Mouse (Mus musculus): ENCODE data around the gene Lhfpl5. TPM values are rescaled to one million over a fixed set of nuclear protein-coding genes. Genes with fewer than 3 reads are reported as not detected.

Lhfpl5 gene
- polyA plus RNA-seq, 1 experiment from 2014 or later: 0.39 TPM

- H3K27ac ChIP-seq: no peak overlapping the region
- H3K4me3 ChIP-seq: no peak overlapping the region
- H3K36me3 ChIP-seq: peaks cover 4% of the 10 kb centered on the region; the same call in 1 of the 2 replicates
- H3K9me3 ChIP-seq (replicated peaks): no peaks in the 10 kb centered on the region
- 0 out of 2 replicates have a peak, but pooled peaks cover under 1% of the 10 kb centered on the region for H3K27me3 ChIP-seq (ENCODE audit: low read depth, poor library complexity, severe bottlenecking)
- 62% methylated on average over 2 of the region's 2 CpGs for WGBS
- H3K4me1 ChIP-seq: peaks cover 5% of the 10 kb centered on the region; the same call in 1 of the 2 replicates
- DNase-seq (ENCODE audit: low spot score): no peak
Measured at GRCm38 (mm10) chr17:28581056-28581455, 5.6 kb downstream of the Lhfpl5 start.

- Histone ChIP-seq H3K27ac (no peak overlapping the region), H3K36me3 (peaks cover 55% of the 10 kb centered on the region), H3K4me1 (no peaks in the 10 kb centered on the region), H3K9me3 (replicated peaks) (no peaks in the 10 kb centered on the region), H3K27me3 (ENCODE audit: low read depth, poor library complexity, severe bottlenecking) (no peaks in the 10 kb centered on the region), H3K4me3 (no peak overlapping the region)
- WGBS: 76% methylated on average over 3 of the region's 3 CpGs
- DNase-seq (ENCODE audit: low spot score): no peak
Measured at GRCm38 (mm10) chr17:28586509-28586908, 11.1 kb downstream of the Lhfpl5 start.

- Histone ChIP-seq H3K36me3 (peaks cover 76% of the 10 kb centered on the region), H3K9me3 (replicated peaks) (no peaks in the 10 kb centered on the region), H3K27ac (no peak overlapping the region), H3K27me3 (ENCODE audit: low read depth, poor library complexity, severe bottlenecking) (no peaks in the 10 kb centered on the region), H3K4me3 (no peak overlapping the region), H3K4me1 (no peaks in the 10 kb centered on the region)
- DNase-seq (ENCODE audit: low spot score): no peak
- whole genome bisulfite sequencing: 95% methylated on average over 2 of the region's 2 CpGs
Measured at GRCm38 (mm10) chr17:28588591-28588990, 13.2 kb downstream of the Lhfpl5 start.

- 90% methylated on average over 3 of the region's 3 CpGs for WGBS
- Histone ChIP-seq H3K27ac (no peak overlapping the region), H3K9me3 (replicated peaks) (no peaks in the 10 kb centered on the region), H3K27me3 (ENCODE audit: low read depth, poor library complexity, severe bottlenecking) (no peaks in the 10 kb centered on the region), H3K36me3 (peaks cover 93% of the 10 kb centered on the region), H3K4me3 (no peak overlapping the region), H3K4me1 (no peaks in the 10 kb centered on the region)
- DNase-seq (ENCODE audit: low spot score): no peak
Measured at GRCm38 (mm10) chr17:28590596-28590995, 15.2 kb downstream of the Lhfpl5 start.

GRCm38 (mm10) chr17:28591476-28591875 lies 16.0 kb downstream of the Lhfpl5 start:
- Histone ChIP-seq H3K4me3 (no peak overlapping the region), H3K27me3 (ENCODE audit: low read depth, poor library complexity, severe bottlenecking) (no peaks in the 10 kb centered on the region), H3K27ac (no peak overlapping the region), H3K9me3 (replicated peaks) (no peaks in the 10 kb centered on the region), H3K36me3 (peaks cover 95% of the 10 kb centered on the region), H3K4me1 (no peaks in the 10 kb centered on the region)
- no peak for DNase-seq (ENCODE audit: low spot score)
- 91% methylated on average over 5 of the region's 5 CpGs for WGBS

GRCm38 (mm10) chr17:28592998-28593397 lies 17.6 kb downstream of the Lhfpl5 start:
- 25% methylated on average over 4 of the region's 4 CpGs for WGBS
- no peaks in the 10 kb centered on the region for H3K9me3 ChIP-seq (replicated peaks)
- H3K4me3 ChIP-seq: no peak overlapping the region
- H3K36me3 ChIP-seq: peaks cover 95% of the 10 kb centered on the region
- H3K4me1 ChIP-seq: no peaks in the 10 kb centered on the region
- H3K27me3 ChIP-seq (ENCODE audit: low read depth, poor library complexity, severe bottlenecking): no peaks in the 10 kb centered on the region
- DNase-seq (ENCODE audit: low spot score): peak; percentile 88
- H3K27ac ChIP-seq: no peak overlapping the region

GRCm38 (mm10) chr17:28593965-28594364 lies 18.5 kb downstream of the Lhfpl5 start:
- Histone ChIP-seq H3K9me3 (replicated peaks) (no peaks in the 10 kb centered on the region), H3K4me3 (no peak overlapping the region), H3K36me3 (peaks cover 95% of the 10 kb centered on the region), H3K27ac (no peak overlapping the region), H3K4me1 (no peaks in the 10 kb centered on the region), H3K27me3 (ENCODE audit: low read depth, poor library complexity, severe bottlenecking) (no peaks in the 10 kb centered on the region)
- 74% methylated on average over 4 of the region's 4 CpGs for WGBS
- no peak for DNase-seq (ENCODE audit: low spot score)

GRCm38 (mm10) chr17:28600780-28601179 lies 25.3 kb downstream of the Lhfpl5 start:
- 91% methylated on average over 5 of the region's 5 CpGs for WGBS
- H3K4me1 ChIP-seq: no peaks in the 10 kb centered on the region
- DNase-seq (ENCODE audit: low spot score): no peak
- no peaks in the 10 kb centered on the region for H3K9me3 ChIP-seq (replicated peaks)
- peaks cover 98% of the 10 kb centered on the region for H3K36me3 ChIP-seq
- no peaks in the 10 kb centered on the region for H3K27me3 ChIP-seq (ENCODE audit: low read depth, poor library complexity, severe bottlenecking)
- no peak overlapping the region for H3K27ac ChIP-seq
- H3K4me3 ChIP-seq: no peak overlapping the region

- H3K36me3 ChIP-seq: peaks cover 98% of the 10 kb centered on the region
- H3K27me3 ChIP-seq (ENCODE audit: low read depth, poor library complexity, severe bottlenecking): no peaks in the 10 kb centered on the region
- no peak for DNase-seq (ENCODE audit: low spot score)
- 92% methylated on average over 9 of the region's 9 CpGs for WGBS
- H3K27ac ChIP-seq: no peak overlapping the region
- no peak overlapping the region for H3K4me3 ChIP-seq
- no peaks in the 10 kb centered on the region for H3K9me3 ChIP-seq (replicated peaks)
- no peaks in the 10 kb centered on the region for H3K4me1 ChIP-seq
Measured at GRCm38 (mm10) chr17:28601557-28602250, 26.3 kb downstream of the Lhfpl5 start.

GRCm38 (mm10) chr17:28609543-28609942 lies 34.1 kb downstream of the Lhfpl5 start:
- 90% methylated on average over 3 of the region's 3 CpGs for WGBS

GRCm38 (mm10) chr17:28612603-28613002 lies 37.2 kb downstream of the Lhfpl5 start:
- Histone ChIP-seq H3K9me3 (replicated peaks) (no peaks in the 10 kb centered on the region), H3K36me3 (peaks cover 64% of the 10 kb centered on the region), H3K4me1 (no peaks in the 10 kb centered on the region), H3K4me3 (no peak overlapping the region), H3K27ac (no peak overlapping the region), H3K27me3 (ENCODE audit: low read depth, poor library complexity, severe bottlenecking) (no peaks in the 10 kb centered on the region)
- DNase-seq (ENCODE audit: low spot score): no peak
- 88% methylated on average over 2 of the region's 2 CpGs for WGBS

More at GRCm38 (mm10) chr17:28609543-28609942, 34.1 kb downstream of the Lhfpl5 start:
- peaks cover 69% of the 10 kb centered on the region for H3K36me3 ChIP-seq
- no peaks in the 10 kb centered on the region for H3K4me1 ChIP-seq
- no peak overlapping the region for H3K27ac ChIP-seq
- no peaks in the 10 kb centered on the region for H3K9me3 ChIP-seq (replicated peaks)
- no peak overlapping the region for H3K4me3 ChIP-seq
- no peak for DNase-seq (ENCODE audit: low spot score)
- no peaks in the 10 kb centered on the region for H3K27me3 ChIP-seq (ENCODE audit: low read depth, poor library complexity, severe bottlenecking)

GRCm38 (mm10) chr17:28613096-28613495 lies 37.7 kb downstream of the Lhfpl5 start:
- Histone ChIP-seq H3K9me3 (replicated peaks) (no peaks in the 10 kb centered on the region), H3K27ac (no peak overlapping the region), H3K4me3 (no peak overlapping the region), H3K36me3 (peaks cover 64% of the 10 kb centered on the region), H3K4me1 (peaks cover 2% of the 10 kb centered on the region; the same call in 1 of the 2 replicates), H3K27me3 (ENCODE audit: low read depth, poor library complexity, severe bottlenecking) (no peaks in the 10 kb centered on the region)
- WGBS: 91% methylated on average over 6 of the region's 6 CpGs
- DNase-seq (ENCODE audit: low spot score): no peak

GRCm38 (mm10) chr17:28615332-28615731 lies 39.9 kb downstream of the Lhfpl5 start:
- H3K9me3 ChIP-seq (replicated peaks): no peaks in the 10 kb centered on the region
- no peaks in the 10 kb centered on the region for H3K27me3 ChIP-seq (ENCODE audit: low read depth, poor library complexity, severe bottlenecking)
- no peak overlapping the region for H3K4me3 ChIP-seq
- 95% methylated on average over 4 of the region's 4 CpGs for WGBS
- H3K4me1 ChIP-seq: peaks cover 13% of the 10 kb centered on the region
- peaks cover 70% of the 10 kb centered on the region for H3K36me3 ChIP-seq
- no peak for DNase-seq (ENCODE audit: low spot score)
- H3K27ac ChIP-seq: no peak overlapping the region

GRCm38 (mm10) chr17:28617636-28618035 lies 42.2 kb downstream of the Lhfpl5 start:
- WGBS: 91% methylated on average over 10 of the region's 10 CpGs

More at GRCm38 (mm10) chr17:28617636-28618035, 42.2 kb downstream of the Lhfpl5 start:
- Histone ChIP-seq H3K27ac (no peak overlapping the region), H3K4me1 (peaks cover 27% of the 10 kb centered on the region), H3K4me3 (no peak overlapping the region), H3K9me3 (replicated peaks) (no peaks in the 10 kb centered on the region), H3K27me3 (ENCODE audit: low read depth, poor library complexity, severe bottlenecking) (no peaks in the 10 kb centered on the region), H3K36me3 (peaks cover 71% of the 10 kb centered on the region)
- DNase-seq (ENCODE audit: low spot score): no peak
